Mouse (Mus musculus) lung, postnatal 25 days (tissue): Measurements from ENCODE around the gene Ddx49.
A peak's percentile ranks its signal among the peaks of the same experiment; 100 is the strongest.

Experiments
- DNase-seq: peaks from one replicate; pipeline ENCODE4 v3.0.0; 2022; ENCODE audit warnings: low spot score

Ddx49 gene

GRCm38 (mm10) chr8:70316511-70317504 lies 14.5 kb upstream of the Ddx49 start:
- DNase-seq, result no peak

DNA sequence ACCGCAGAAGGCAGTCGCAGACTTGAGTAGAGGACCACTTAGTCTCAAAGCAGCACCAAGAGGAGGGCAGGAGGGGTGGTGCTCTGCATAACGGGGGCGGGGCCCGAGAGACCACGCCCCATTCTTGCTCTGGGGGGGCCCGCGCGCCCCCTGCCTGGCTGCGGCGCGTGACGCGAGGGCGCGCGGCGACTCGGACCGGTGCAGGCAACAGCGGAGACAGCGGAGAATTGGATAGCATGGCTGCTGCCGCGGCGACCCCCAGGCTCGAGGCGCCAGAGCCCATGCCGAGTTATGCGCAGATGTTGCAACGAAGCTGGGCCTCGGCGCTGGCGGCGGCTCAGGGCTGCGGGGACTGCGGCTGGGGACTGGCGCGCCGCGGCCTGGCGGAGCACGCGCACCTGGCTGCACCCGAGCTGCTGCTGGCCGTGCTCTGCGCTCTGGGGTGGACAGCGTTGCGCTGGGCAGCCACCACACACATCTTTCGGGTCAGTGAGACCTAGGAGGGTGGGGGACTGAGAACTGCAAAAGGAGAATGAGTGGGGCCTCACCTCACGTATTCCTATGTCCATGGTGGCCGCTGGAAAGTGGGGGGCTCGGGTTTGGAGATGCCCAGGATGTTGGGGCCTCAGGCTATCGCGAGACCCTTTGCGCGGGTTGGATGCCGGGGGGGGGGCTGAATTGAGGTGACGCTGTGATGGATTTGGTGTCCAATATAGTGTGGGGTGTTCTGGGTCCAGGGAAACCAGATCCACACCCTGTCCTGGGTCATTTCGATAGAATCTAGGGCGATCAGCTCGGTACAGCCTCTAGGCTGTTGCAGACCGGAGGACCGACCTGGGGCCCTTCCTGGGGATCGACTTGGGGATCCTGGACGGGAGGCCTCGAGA lies 13.6 kb upstream of the Ddx49 start, which contains the start of gene Cers1:
Cers1 (plus strand) TSS at position 152 of the 887 bp plus-strand sequence.
- peak; percentile 30 for DNase-seq

DNA sequence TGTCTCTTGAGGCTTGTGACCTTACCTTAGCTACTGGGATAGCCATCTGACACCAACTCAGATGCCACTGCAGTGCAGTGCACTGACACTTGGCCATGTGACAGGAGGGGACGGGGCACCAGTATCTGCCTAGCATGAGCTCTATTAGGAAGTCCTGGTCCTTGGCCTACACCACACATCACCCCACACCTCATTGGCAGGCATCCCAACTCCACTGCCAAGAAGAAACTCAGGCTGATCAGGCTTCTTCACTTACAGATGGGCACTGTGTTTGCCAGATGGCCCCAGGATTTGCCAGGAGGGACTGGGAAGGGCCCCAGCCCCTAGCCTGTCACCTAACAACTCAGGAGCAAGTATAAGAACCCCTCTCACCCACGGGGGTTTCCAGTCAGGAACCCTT lies 11.1 kb upstream of the Ddx49 start:
- no peak for DNase-seq

DNA sequence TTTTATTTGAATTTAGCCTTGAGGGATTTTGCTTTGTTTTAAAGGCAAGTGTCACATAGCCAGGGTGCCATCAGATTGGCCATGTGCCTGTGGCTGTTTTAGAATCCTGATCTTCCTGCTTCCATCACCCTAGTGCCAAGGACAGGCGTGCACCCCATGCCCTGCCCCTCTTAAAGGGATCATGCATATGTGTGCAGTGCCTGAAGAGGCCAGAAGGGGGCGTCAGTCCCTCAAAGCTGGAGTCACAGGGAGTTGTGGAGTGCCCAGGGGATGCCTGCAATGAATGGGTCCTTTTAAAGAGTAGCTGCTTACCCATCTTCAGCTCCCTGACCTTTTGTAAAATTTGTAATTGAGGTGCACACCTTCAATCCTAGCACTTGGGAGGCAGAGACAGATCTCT lies 7.0 kb upstream of the Ddx49 start:
- no peak for DNase-seq

DNA sequence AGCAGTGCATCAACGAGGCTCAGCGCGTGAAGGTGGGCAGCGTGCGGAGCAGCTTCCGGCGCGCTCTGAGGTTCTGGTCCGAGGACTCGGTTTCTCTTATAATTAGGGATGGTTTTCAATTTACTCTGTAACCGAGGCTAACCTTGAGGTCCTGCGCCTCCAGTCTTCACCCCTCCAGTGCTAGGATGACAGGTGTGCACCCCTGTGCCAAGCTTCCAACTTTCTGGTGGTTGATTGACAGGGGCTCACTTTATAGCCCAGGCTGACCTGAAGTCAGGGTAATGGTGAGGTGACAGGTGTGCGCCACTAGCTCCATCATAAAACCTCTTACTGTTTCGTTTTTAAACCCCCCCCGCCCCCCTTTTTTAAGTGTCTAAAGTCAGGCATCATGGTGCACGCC lies 612 bp upstream of the Ddx49 start:
- no peak for DNase-seq

DNA sequence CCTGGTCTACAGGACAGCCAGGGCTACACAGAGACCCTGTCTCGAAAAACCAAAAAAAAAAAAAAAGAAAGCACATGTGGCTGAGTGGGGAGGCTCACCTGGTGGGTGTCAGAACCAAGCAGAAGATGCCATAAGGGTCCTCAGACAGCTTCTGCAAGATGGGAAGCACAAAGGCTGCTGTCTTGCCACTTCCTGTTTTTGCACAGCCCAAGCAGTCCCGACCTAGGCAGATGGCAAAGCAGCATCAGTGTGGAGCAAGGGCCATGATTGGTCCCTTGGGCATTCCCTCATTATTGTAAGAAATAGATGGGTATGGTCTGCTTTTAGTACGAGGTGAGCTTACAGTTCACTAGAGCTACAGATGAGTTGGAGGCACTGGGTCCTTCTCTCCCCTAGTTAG lies 1.4 kb downstream of the Ddx49 start:
- no peak for DNase-seq

DNA sequence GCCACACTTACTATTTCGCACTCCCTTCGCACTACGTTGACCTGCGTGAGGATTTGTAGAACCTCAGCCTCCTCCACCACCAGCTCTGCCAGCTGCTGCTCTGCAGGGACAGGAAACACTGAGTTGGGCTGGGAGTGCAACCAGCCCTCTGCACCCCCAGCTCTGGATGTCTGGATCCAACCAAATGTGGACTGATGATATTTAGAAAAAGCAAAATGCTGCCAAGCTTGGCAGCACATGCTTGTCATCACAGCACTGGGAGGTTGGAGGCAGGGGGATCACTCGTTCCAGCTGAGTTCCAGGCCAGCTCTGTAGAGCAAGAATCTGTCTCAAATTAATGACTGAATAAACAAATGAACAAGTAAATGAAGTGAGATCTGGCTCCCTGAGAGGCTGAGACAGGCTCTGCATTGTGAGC lies 8.3 kb downstream of the Ddx49 start:
- peak; percentile 51 for DNase-seq

DNA sequence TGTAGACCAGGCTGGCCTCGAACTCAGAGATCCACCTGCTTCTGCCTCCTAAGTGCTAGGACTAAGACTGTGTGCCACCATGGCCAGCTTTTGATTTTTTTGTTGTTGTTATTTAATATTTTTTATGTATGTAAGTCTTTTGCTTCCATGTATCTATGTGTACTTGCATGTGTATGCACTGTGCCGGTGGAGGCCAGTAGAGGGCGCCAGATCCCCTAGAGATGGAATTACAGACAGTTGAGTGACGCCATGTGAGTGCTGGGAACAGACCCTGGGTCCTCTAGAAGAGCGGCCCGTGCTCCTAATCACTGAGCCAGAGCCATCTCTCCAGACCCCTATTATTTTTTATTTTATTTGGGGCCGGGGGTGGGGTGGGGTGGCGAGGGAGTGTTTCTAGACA lies 15.6 kb downstream of the Ddx49 start:
- DNase-seq, result no peak

GRCm38 (mm10) chr8:70285304-70285703 lies 17.0 kb downstream of the Ddx49 start:
- no peak for DNase-seq

DNA sequence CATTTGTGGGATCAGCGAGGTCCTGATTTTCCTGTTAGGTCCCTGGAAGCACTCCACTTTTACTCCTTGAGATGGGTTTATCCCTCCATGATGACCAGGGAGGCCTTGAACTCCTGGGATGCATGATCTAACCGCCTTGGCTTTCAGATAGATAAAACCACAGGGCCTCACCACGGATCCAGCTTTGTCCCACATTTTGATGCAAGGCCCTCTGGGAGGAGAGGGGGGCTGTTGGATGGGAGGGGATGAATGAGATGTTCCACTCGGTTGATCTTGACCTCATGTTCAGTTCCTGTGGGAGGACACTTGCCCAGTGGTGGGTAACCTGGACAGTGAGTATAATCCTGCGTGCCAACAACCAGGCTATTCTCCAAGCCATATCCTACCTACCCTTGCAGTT lies 17.9 kb downstream of the Ddx49 start:
- no peak for DNase-seq

DNA sequence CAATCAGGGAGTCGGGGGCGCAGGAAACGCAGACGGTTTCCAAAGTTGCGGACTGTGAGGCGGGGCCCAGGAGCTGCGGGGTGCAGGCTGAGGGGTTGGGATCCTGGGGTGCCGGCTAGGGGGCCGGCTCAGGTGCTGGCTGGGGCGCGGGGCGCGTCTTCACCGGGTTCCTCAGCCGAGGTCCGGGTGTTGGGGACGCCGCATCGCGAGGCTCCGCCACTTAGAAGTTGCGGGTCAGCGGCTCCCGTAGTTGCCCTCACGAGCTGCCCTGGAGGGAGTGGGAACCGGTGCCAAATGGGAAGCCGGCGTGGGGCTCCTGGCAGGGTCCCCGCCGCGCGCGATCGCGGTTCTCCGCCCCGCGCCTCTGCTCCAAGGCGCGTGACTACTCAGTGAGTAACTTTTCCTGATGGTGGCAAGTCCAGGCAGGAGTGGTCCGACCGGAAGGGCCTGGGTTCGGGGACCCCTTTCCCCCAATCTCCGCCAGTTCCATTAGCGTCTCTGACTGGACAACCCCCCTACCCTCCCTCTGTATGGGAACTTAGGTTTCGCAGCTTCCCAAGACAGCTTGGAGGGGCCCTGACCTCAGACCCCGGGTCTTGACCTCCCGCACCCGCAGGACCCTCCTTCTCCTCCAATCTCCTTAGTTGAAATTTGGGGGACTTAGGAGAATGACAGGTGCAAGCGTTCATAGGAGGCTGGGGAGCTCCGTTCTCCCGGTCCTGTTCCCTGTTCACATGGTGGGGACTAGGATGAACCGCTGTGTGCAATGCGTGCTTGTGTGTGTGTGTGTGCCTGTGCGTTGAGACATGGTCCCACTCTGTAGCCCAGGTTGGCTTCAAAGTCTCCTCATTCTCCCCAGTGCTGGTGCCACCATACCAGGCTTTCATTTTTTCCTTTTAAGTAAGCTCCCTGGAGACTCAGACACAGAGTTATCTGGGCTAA lies 18.9 kb downstream of the Ddx49 start:
- DNase-seq, result no peak

DNA sequence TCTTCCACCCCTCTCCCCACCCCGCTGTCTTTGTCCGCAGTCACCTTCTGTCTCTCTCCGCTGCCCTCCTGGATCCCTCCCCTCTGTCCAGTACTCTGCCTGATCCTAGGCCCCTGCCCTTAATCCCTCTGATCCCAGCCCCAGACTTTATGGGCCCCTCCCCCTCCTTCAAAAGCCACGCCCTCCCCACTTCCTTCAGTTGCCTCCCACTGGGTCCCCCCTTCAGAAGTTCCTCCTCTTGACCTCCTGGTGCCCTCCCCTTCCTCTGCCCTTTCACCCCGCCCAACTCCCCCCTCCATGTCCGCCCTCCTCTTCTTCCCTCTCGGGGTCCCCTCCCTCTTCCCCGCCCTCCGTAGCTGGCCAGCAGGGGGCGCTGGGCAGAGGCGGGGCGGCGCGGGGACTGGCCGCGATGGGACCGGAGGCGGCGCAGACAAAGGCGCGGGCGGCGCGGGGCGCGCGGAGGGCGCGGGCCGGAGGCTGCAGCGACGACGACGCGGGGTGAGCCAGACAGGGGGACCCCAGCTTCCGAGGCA lies 19.6 kb downstream of the Ddx49 start, which contains the start of gene Homer3:
Homer3 (plus strand) TSS at position 225 of the 533 bp plus-strand sequence.
- peak; percentile 95 for DNase-seq

DNA sequence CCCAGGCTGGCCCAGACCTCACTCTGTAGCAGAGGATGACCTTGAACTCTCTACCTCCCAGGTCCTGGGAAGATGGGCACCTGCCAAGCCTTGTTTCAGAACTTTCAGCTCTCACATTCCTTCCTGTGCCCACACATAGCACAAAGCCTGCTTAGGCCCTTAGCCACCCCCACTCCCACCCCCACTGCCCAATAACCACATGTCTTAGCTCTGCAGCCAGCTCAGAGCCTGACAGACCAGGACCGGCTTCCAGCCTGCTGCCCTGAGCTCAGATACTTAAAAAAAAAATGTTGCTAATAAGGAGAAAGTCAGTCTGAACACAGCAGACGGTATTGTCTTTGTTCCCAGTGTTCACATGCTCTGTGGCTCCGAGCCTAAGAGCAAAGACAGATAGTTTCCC lies 21.3 kb downstream of the Ddx49 start:
- DNase-seq, result no peak

GRCm38 (mm10) chr8:70279266-70279665 lies 23.0 kb downstream of the Ddx49 start:
- DNase-seq, result no peak

- no peak for DNase-seq
These were observed 24.1 kb downstream of the Ddx49 start for GRCm38 (mm10) chr8:70278175-70278574.

DNA sequence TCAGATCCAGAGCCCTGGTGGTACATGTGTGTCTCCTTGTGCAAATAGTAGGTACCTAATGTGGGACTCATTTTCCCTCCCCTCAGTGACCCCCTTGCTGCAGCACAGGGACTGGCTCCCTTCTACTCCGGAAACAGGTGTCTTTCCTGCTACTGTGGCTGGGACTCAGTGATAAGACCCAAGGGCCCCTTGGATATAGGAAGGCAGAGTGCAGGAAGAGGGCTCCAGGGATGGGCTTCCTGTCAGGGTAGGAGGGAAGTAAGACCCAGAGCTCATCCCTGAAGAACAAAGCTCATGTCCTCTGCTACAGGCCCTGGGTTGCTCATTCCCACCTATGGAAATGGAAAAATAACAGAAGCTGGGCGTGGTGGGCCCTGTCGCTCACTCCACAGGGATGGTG lies 25.8 kb downstream of the Ddx49 start:
- peak; percentile 72 for DNase-seq

- no peak for DNase-seq
These were observed 27.9 kb downstream of the Ddx49 start for GRCm38 (mm10) chr8:70274350-70274749.

DNA sequence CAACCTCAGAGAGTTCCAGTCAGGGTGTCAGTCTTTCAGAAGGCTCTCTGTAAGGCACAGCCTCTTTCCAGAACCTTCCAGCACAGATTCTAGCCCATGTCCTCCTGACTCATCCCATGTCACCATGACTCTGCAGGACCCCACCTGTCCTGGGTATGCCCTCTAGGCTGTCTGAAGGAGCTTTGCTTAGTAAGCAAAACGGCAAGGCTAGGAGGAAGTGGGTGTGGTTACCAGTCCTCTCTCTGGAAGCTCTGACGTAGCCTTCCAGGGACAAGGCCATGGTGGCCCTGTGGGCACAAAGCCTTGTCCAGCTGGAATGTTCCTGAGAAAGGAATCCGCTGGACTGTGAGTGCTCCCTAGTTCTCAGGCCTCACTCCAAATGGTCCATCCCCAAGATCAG lies 29.3 kb downstream of the Ddx49 start:
- peak; percentile 60 for DNase-seq

DNA sequence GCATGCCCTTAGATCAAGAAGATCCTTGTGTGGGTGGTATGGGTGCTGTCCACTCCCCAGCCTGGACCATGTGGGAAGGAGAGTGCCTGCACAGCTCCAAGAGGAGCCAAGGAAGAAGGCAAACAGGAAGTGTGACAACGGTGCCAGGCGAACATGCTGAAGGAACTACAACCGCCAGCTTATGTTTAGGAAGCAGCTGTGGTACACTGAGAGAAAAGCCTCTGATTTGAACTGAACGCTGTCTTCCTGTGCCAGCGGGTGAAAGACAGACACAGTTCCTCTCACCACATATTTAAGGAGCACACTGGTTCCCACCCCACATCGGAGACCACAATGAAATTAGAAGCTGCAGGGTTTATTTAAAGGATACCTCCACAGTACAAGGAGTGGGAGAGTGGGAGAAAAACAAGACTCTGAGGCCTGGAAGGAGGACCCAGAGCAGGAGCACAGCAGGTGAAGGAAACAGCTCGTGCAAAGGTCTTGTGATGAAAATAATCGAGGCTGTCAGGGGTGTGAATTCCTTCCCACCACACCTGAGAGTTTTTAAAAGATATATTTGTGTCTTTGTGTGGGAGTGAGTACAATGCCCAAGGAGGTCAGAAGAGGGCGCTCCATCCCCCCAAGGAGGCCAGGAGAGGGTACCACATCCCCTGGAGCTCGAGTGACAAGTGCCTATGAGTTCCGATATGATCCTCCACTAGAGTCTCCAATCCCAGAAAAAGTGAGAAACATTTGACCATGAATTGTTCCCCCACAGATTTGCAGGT lies 33.3 kb downstream of the Ddx49 start:
- peak; percentile 46 for DNase-seq

GRCm38 (mm10) chr8:70268311-70268710 lies 34.0 kb downstream of the Ddx49 start:
- no peak for DNase-seq
